Mouse (Mus musculus) bone marrow, adult 2 months (tissue): Measurements from ENCODE around the gene Pi4kb.

Experiments used
- CTCF ChIP-seq: fragments of 200-500 bp; IDR thresholded peaks from 2 replicates; pipeline ENCODE4 v1.5.1; 2011; ENCODE audit warnings: low read length, control low read depth; ENCODE audit not compliant: control insufficient read depth, insufficient read depth
- POLR2A ChIP-seq: fragments of 200-500 bp; IDR thresholded peaks from 2 replicates; pipeline ENCODE4 v1.6.1; 2011; ENCODE audit warnings: low read depth, mild to moderate bottlenecking, control low read depth, low read length, borderline replicate concordance; ENCODE audit not compliant: control insufficient read depth

- TF ChIP-seq POLR2A (no peak), CTCF (no peak)
Measured at GRCm38 (mm10) chr3:95002569-95002968, 28.0 kb downstream of the Pi4kb start.
